Mouse (Mus musculus): ENCODE data around the gene Cacna1d. TPM values are rescaled to one million over a fixed set of nuclear protein-coding genes. Genes with fewer than 3 reads are reported as not detected.

Cacna1d gene
- total RNA-seq, 2 experiments from 2014 or later, result 2.1 TPM; not detected in 1

- no peak for ATAC-seq (replicated peaks; ENCODE audit: low FRiP score, poor library complexity, severe bottlenecking)
These were observed 360.0 kb downstream of the Cacna1d start for GRCm38 (mm10) chr14:30131256-30131655.

GRCm38 (mm10) chr14:30130092-30130491 lies 361.2 kb downstream of the Cacna1d start:
- ATAC-seq (replicated peaks; ENCODE audit: low FRiP score, poor library complexity, severe bottlenecking), result no peak

DNA sequence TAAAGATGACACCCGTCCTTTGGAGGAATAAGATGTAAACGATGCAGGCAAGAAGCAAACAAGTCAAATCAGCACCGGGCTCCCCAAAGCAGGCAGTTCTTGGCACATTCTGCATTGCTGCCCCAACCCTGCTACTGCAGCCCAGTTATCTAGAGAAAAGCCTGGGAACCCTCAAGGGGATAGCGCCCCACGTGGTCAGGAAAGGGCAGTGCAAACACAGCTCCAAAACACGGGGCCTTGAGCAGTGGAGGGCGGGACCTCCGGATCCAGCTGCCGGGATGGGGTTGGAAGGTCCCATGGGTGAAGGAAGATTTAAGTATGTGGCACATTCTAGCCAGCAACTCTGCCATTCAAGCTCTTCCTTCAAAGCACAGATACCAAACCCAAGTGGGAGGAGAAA lies 361.9 kb downstream of the Cacna1d start:
- ATAC-seq (replicated peaks; ENCODE audit: low FRiP score, poor library complexity, severe bottlenecking), result no peak

DNA sequence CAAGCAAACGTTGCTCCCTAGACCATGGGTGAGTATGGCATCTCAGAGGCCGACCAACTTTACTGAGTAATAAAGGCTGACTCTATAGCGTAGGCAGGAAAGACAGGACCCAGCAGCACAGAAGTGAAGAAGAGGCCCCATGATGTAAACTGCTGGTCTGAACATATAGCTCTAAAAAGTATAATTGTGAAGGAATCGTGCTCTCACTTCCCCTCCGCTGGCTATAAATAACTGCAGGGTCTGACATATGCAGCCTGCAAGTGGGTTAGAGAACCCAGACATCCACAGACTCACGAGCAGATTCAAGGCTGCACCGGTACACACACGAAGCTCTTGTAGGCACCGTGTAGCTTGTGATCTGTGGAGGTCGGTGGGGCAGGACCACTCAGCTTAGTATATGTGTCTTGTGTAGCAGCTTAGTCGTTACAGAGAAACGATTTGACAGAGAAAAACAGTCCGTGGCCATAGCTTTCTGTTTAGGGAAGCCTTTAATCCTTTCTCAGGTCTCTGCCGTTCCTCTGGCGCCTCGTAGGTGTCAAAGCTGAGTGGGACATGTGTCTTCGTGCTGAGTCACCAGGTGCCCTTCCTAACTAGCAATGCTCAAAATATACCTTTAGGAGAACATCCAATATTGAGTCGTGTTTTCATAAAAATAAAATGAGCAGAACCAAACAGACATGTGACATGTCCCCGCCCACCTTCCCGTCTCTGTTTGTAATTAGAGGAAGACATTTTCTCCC lies 366.1 kb downstream of the Cacna1d start:
- no peak for ATAC-seq (replicated peaks; ENCODE audit: low FRiP score, poor library complexity, severe bottlenecking)

DNA sequence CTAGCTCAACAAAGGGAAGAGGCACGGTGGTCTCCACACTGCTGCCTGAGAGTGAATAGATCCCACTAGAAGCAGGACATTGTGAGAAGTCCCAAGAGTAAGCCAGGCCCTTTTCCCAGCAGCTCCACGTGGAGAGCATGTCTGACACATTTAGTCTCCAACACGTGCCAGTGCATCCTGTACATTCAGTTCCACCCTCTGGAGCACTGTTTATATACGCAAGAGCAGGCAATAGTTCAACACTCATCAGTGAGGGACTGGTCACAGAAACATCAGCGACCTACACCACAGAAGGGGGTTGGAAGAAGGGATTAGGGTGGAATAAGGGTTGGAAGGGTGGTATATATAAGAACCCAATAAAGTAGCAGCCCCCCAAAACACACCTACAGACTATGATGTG lies 371.2 kb downstream of the Cacna1d start:
- no peak for ATAC-seq (replicated peaks; ENCODE audit: low FRiP score, poor library complexity, severe bottlenecking)

GRCm38 (mm10) chr14:30113392-30114108 lies 377.7 kb downstream of the Cacna1d start:
- no peak for ATAC-seq (replicated peaks; ENCODE audit: low FRiP score, poor library complexity, severe bottlenecking)

DNA sequence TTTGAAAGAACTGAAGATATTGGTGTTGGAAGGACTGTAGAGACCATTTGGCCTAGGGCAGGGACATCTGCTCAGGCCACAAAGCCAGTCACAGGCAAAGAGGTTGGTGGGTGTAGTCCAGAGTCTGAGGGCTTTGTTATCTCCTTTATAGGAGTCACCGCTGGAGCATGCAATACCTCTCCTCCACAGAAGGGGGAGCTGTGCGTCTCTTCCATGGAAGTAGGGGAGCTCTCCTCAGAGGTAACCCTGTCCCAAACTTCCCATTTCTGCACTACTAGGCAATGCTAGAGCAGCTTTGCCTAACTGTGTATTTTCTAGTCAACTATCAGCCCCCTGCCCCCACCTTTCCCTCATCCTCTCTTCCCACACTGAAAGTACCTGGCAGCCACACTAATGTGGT lies 382.2 kb downstream of the Cacna1d start:
- ATAC-seq (replicated peaks; ENCODE audit: low FRiP score, poor library complexity, severe bottlenecking), result 0 out of 2 replicates have a peak, but pooled peaks have one; percentile 50

DNA sequence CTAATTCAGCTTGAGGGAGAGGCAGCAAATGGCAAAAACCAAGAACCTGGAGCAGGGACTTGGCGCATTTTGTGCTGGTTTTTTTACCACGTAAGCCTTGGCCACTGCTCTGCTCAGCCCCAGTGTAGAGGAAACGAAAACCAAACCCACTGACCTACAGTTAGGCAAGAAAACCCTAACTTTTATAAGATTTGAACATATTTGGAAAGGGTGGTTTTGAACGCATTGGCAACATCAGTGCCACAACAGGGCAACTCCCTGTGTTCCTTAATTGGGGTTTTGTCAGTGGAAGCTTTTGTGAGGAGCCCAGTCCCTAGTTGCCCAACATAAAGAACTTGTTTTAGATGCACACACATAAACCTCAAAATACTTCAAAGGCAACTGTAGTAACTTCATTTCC lies 384.7 kb downstream of the Cacna1d start:
- no peak for ATAC-seq (replicated peaks; ENCODE audit: low FRiP score, poor library complexity, severe bottlenecking)

GRCm38 (mm10) chr14:30105551-30105950 lies 385.7 kb downstream of the Cacna1d start:
- no peak for ATAC-seq (replicated peaks; ENCODE audit: low FRiP score, poor library complexity, severe bottlenecking)

GRCm38 (mm10) chr14:30103946-30104536 lies 387.2 kb downstream of the Cacna1d start:
- no peak for ATAC-seq (replicated peaks; ENCODE audit: low FRiP score, poor library complexity, severe bottlenecking)

- ATAC-seq (replicated peaks; ENCODE audit: low FRiP score, poor library complexity, severe bottlenecking), result no peak
These were observed 394.0 kb downstream of the Cacna1d start for GRCm38 (mm10) chr14:30097239-30097638.

- ATAC-seq (replicated peaks; ENCODE audit: low FRiP score, poor library complexity, severe bottlenecking), result no peak
These were observed 398.8 kb downstream of the Cacna1d start for GRCm38 (mm10) chr14:30092426-30092825.

DNA sequence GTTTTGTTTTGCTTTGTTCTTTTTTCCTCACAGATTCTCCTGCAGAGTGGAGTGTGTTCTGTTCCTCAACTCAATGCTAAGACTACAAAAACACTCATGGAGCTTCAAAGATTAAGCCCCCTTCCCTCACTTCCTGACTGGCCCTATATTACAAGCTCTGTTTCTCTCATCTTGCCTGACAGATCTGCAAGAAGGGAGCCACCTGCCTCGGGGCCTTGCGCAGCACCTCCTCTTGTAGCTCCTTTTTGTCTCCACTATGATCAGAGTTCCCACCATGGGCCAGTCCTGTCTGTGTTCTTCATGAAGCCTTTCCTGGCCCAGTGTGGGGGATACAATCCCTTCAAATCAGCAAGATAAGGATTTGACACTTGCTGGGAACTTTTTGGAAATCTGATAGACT lies 399.2 kb downstream of the Cacna1d start:
- no peak for ATAC-seq (replicated peaks; ENCODE audit: low FRiP score, poor library complexity, severe bottlenecking)

- ATAC-seq (replicated peaks; ENCODE audit: low FRiP score, poor library complexity, severe bottlenecking), result no peak
These were observed 411.5 kb downstream of the Cacna1d start for GRCm38 (mm10) chr14:30079729-30080128.

DNA sequence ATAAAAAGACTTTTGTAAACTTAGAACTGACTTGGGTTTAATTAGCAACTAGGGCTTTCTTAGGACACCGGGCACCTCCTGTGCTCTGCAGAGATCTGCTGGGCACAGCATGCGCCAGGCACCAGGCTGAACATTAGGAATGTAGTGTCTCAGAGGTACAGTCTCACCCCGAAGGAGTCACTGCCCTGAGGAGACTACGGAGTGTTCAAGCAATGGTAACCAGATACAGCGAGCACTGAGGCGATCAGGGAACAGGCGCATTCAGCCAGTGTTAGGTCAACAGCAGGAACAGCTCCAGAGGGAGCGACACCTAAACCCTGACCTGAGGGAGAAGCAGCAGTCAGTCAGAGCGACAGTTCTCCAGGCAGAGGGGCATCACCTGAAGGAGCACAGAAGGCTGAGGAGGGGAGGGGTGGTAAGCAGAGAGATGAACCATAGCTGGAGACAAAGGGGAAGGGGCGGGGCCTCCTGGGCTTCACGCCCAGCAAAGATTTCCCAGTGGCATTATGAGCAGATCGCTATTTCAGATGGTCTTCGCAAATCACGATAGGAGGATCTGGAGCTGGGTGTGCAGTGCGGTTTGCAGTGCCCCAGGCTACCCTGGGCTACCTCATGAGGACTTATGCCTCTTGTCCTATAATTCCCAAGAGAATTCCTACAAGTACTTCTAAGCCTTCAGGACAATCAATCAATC lies 413.0 kb downstream of the Cacna1d start:
- ATAC-seq (replicated peaks; ENCODE audit: low FRiP score, poor library complexity, severe bottlenecking), result no peak

DNA sequence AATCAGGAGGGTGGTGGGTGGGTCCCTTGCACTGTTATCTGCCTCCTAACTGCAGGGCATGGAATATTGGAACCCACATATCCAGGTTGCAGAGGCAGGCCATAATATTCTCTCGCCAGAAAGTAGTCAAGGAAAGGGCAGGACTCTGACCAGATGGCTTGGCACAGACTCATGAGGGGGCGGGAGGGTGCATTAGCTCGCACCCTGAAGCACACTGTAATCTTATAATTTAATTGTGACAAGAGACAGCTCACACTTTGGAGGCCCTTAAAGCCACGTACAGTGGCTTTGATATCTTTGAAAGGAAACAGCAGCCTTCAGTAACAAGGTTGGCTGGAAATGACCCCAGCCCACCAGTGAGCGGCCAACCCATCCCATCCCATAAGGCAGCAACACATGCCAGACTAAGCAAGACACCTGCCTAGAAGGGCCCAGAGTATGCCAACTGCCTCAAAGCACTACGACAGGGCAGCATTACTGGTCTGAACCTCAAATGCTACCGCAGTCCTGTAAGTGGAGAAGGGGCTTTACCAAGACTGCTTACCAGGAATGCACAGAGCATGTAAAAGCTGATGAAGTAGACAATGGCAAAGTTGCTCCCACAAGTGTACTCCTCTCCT lies 415.9 kb downstream of the Cacna1d start:
- ATAC-seq (replicated peaks; ENCODE audit: low FRiP score, poor library complexity, severe bottlenecking), result no peak

DNA sequence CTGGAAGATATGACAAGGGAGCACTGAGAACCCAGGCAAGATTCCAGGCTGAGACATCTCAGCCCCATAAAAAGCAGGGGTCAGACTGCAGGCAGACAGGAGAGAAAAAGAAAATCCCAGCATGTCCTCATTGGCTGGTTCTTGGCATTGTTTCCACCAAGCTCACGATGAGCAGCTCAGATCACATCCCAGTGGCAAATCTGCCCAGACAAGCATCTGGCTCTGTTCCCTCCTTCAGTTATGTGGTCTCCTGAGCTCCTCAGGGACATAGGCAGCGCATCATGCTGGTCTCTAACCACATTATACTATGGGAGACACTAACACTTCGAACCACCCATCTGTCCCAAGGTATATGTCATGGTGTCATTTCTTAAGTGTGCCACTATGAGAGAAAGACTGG lies 422.7 kb downstream of the Cacna1d start:
- no peak for ATAC-seq (replicated peaks; ENCODE audit: low FRiP score, poor library complexity, severe bottlenecking)

GRCm38 (mm10) chr14:30066752-30067151 lies 424.5 kb downstream of the Cacna1d start:
- no peak for ATAC-seq (replicated peaks; ENCODE audit: low FRiP score, poor library complexity, severe bottlenecking)

DNA sequence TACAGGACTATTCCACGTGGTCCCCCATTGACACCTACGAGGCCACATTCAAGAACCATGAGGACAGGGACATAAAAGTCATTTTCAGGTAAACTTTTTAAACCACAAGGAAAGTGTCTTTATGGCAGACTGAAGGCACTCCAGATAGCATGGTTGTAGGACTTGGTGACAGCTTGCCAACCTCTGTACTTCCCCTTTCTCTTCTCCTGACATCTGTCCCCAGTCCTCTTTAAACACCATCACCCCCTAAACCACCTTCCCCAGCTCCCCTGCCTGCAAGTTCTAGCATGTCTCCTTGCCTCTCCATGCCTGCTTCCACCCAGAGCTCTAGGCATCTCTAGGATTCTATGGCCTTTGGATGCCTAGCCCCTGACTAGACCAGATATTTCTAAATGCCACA lies 426.4 kb downstream of the Cacna1d start:
- ATAC-seq (replicated peaks; ENCODE audit: low FRiP score, poor library complexity, severe bottlenecking), result no peak
